Mouse (Mus musculus) kidney, adult 2 months (tissue): ENCODE measurements around the gene Ubxn11.

Source experiments
- CTCF ChIP-seq: fragments of 200-500 bp; conservative IDR thresholded peaks from 2 replicates; pipeline ENCODE4 v1.5.1; 2011; ENCODE audit warnings: low read depth, mild to moderate bottlenecking, control low read depth, low read length, moderate library complexity, mixed read lengths; ENCODE audit not compliant: insufficient read depth, insufficient read length
- POLR2A ChIP-seq: fragments of 200-500 bp; IDR thresholded peaks from one replicate; pipeline ENCODE4 v1.6.1; 2011; ENCODE audit warnings: low read depth, low read length, control low read depth

- TF ChIP-seq POLR2A (no peak), CTCF (no peak)
These were observed 24.1 kb downstream of the Ubxn11 start for GRCm38 (mm10) chr4:134126300-134127120.
